Mouse (Mus musculus) ES-E14 (cell line): ENCODE measurements at regions not wholly inside any gene's neighbourhood (a gene's known extent, or its start where the extent isn't known, plus 50 kb on each side); places are given as distances from the start of the nearest gene placed in this dataset.

Experiments
- HCFC1 ChIP-seq: IDR thresholded peaks from 2 replicates; pipeline ENCODE4 v1.6.1; 2012; ENCODE audit warnings: low read length, inconsistent platforms, borderline replicate concordance; ENCODE audit not compliant: insufficient read depth
- MAFK ChIP-seq: IDR thresholded peaks from 2 replicates; pipeline ENCODE4 v1.6.1; 2014; ENCODE audit warnings: mild to moderate bottlenecking, low read depth, low read length, inconsistent platforms; ENCODE audit not compliant: insufficient read depth
- ZC3H11A ChIP-seq: IDR thresholded peaks from 2 replicates; pipeline ENCODE4 v1.6.1; 2012; ENCODE audit warnings: low read depth, mild to moderate bottlenecking, inconsistent platforms, low read length, borderline replicate concordance
- ZNF384 ChIP-seq: IDR thresholded peaks from 2 replicates; pipeline ENCODE4 v1.6.1; 2012; ENCODE audit warnings: low read depth, low read length, inconsistent platforms

DNA sequence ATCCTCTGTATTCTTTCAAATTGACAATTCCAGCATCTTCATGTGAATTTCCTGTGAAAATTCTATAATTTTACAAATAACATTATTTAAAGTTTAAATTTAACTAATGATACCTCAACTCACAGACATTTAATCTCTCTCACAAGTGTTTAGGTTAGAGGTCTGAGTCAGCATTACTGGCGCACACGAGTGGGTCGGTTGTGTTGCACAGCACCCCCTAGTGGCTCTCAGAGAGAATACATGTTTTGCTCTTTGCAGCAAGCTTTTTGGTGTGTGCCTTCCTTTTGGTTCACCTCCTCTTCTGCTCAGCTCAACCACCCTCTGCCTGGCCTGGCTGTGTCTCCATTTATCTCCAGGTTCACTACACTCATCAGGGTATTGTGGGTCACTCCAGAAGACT lies 183.4 kb downstream of the Fam173b start:
- TF ChIP-seq ZNF384 (no peak), ZC3H11A (no peak), MAFK (peak; percentile 89), HCFC1 (no peak)
